Mouse (Mus musculus) ES-Bruce4 (cell line): Measurements from ENCODE around the gene Fancc.

Source experiments
- CTCF ChIP-seq: IDR thresholded peaks from one replicate; pipeline ENCODE4 v1.8.1; 2011; ENCODE audit warnings: low read depth, low read length
- EP300 ChIP-seq: IDR thresholded peaks from 2 replicates; pipeline ENCODE4 v1.6.1; 2011; ENCODE audit warnings: low read depth, low read length; ENCODE audit not compliant: insufficient read depth
- POLR2A ChIP-seq: IDR thresholded peaks from one replicate; pipeline ENCODE4 v1.8.1; 2011; ENCODE audit warnings: low read length; ENCODE audit not compliant: insufficient read depth

DNA sequence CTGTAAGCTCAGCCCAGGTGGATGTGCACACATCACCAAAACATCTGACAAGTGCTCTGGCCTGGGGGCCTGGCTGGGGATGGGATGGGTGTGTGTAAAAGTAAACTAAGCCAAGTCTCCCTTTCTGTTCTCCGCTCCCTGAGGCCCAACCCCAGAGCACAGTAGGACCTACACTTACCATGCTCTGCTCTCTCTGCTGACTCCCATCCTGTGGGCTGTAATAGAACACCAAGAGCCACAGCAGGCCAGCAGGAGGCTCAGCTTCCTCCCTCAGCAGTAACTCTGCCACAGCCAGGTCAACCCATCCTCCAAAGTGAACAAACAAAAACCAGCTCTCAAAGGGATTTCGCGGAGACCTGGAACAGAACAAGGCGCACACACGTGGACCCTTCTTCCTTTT is 175.4 kb downstream of the Fancc start:
- no peak for TF ChIP-seq CTCF
- TF ChIP-seq POLR2A, result no peak
- TF ChIP-seq EP300, result 0 out of 2 replicates have a peak, but pooled peaks have one; percentile 27
